Mouse (Mus musculus): Measurements from ENCODE around the gene Slc39a1.

DNA sequence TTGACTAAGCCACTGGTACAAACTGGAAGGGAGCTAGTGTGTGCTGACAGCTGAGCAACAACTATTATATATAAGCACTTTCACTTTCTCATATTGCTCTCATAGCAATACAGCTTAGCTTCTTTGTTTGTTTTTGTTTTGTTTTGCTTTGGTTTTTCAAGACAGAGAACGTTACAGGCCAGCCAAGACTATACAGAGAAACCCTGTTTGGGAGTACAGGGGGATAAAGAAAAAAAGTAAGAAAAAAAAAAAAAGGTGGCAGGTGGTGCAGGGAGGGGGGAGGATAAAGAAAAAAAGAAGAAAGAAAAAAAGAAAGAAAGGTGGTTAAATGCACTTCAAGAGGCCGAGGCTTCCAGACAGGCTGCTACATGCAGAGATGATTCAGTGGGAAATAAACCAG is 2.6 kb upstream of the Slc39a1 start:
- TF ChIP-seq POLR2A (IDR thresholded peaks at IDR 0.05; ENCODE audit: low read depth, low read length) (no peak), CTCF (IDR thresholded peaks at IDR 0.05; ENCODE audit: extremely low read depth, insufficient read depth, insufficient read length, insufficient replicate concordance) (no peak)

Data from spleen, adult 2 months (tissue).